16 mouse cellular contexts compared by ENCODE assay signal in the genomic region with DNA sequence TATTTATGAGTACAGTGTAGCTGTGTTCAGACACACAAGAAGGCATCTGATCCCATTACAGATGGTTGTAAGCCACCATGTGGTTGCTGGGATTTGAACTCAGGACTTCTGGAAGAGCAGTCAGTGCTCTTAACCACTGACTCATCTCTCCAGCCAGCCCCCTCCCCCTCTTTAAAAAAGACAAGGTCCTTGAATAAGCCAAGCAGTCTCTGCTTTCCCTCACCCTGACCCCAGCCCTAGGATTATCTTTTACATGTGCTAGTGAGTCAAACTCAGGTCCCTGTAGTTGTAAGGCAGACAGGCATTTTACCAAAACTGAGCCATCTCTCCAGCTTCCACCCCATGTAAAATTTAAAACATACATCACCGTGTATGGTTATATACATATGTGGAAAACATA.
"Had no signal": no experiment of that assay in that cellular context is flagged by ENCODE, and none has a peak within 500 bp of the region (broad histone marks: within the 10 kb centered on the region; RNA-seq: fewer than 3 reads in every experiment).

No protein-coding gene starts in this region.

- H3K36me3 ChIP-seq: liver, embryonic 15.5 days; midbrain, embryonic 15.5 days; neural tube, embryonic 12.5 days; neural tube, embryonic 15.5 days; stomach, embryonic 15.5 days had no signal

- H3K27me3 ChIP-seq: limb, embryonic 12.5 days; limb, embryonic 15.5 days; liver, embryonic 15.5 days; midbrain, embryonic 12.5 days; midbrain, embryonic 15.5 days; neural tube, embryonic 12.5 days; neural tube, embryonic 15.5 days; stomach, embryonic 15.5 days had no signal

- DNase-seq: kidney, adult 2 months; kidney, postnatal 10 days; kidney, postnatal 36 days; left cerebral cortex, postnatal 4 days; lung, adult 2 months; thymus, postnatal 25 days had no signal

- H3K27ac ChIP-seq: limb, embryonic 12.5 days; limb, embryonic 15.5 days; liver, embryonic 15.5 days; midbrain, embryonic 12.5 days; midbrain, embryonic 15.5 days; neural tube, embryonic 12.5 days; neural tube, embryonic 15.5 days had no signal

- H3K4me2 ChIP-seq: limb, embryonic 12.5 days; limb, embryonic 15.5 days; liver, embryonic 11.5 days; liver, embryonic 15.5 days; midbrain, embryonic 12.5 days; midbrain, embryonic 15.5 days; neural tube, embryonic 12.5 days; neural tube, embryonic 15.5 days; stomach, embryonic 15.5 days had no signal

- H3K4me3 ChIP-seq: limb, embryonic 12.5 days; limb, embryonic 15.5 days; liver, embryonic 15.5 days; midbrain, embryonic 12.5 days; midbrain, embryonic 15.5 days; neural tube, embryonic 12.5 days; neural tube, embryonic 15.5 days; stomach, embryonic 15.5 days had no signal

- H3K9me3 ChIP-seq: limb, embryonic 12.5 days; limb, embryonic 15.5 days; liver, embryonic 15.5 days; midbrain, embryonic 12.5 days; midbrain, embryonic 15.5 days; neural tube, embryonic 12.5 days; neural tube, embryonic 15.5 days; stomach, embryonic 15.5 days had no signal

- H3K9ac ChIP-seq: limb, embryonic 12.5 days; limb, embryonic 15.5 days; liver, embryonic 15.5 days; midbrain, embryonic 12.5 days; midbrain, embryonic 15.5 days; neural tube, embryonic 12.5 days; neural tube, embryonic 15.5 days; stomach, embryonic 15.5 days had no signal

- ATAC-seq: intestine, postnatal 0 days had no signal
